Mouse (Mus musculus) left cerebral cortex, adult 9 months (tissue): ENCODE data around the gene Gcnt1.

Experiments
- DNase-seq, 2 experiments: peaks; one replicate each; pipeline ENCODE4 v3.0.0; 2022; ENCODE audit warnings: low spot score in 2 of 2

The Gcnt1 gene

GRCm38 (mm10) chr19:17323689-17324241 lies 48.9 kb downstream of the Gcnt1 start:
- DNase-seq = no peak

GRCm38 (mm10) chr19:17323006-17323688 lies 49.5 kb downstream of the Gcnt1 start:
- no peak for DNase-seq

GRCm38 (mm10) chr19:17319770-17320169 lies 52.9 kb downstream of the Gcnt1 start:
- no peak for DNase-seq

DNA sequence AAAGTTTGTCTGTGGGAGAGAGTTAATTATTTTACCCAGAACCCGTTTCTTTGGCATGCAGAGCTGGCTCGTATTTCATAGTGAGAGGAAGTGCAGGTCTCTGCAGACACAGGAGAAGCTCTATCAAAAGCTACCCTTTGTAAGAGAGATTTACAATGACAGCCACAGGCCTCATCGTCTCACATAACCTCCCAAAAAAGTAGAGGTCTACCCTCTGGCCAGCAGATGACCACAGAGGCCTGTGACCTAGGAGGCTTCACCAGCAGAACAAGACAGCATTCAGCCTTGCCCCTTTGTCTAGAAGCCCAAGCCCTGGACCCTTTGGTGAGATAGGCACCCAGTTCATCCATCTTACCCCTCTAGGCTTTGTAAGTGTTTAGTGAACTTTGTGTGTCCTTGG lies 53.9 kb downstream of the Gcnt1 start:
- DNase-seq = no peak

- DNase-seq = no peak
These were observed 56.2 kb downstream of the Gcnt1 start for GRCm38 (mm10) chr19:17316311-17317003.

DNA sequence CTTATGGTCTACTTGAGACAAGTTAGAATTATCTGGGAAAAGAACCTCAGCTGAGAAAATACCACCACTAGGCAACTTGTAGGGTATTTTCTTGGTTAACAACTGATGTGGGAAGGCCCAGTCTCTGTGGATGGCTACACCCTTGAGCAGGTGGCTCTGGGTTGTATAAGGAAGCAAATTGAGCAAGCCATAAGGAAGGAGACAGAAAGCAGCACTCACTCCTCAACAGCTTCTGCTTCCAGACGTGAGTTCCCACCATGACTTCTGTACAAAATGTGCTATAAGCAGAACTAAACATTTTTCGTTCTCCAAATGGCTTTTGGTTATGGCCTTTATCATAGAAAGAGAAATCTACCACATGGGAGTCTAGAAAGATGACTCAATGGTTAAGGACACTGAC lies 58.2 kb downstream of the Gcnt1 start:
- no peak for DNase-seq

DNA sequence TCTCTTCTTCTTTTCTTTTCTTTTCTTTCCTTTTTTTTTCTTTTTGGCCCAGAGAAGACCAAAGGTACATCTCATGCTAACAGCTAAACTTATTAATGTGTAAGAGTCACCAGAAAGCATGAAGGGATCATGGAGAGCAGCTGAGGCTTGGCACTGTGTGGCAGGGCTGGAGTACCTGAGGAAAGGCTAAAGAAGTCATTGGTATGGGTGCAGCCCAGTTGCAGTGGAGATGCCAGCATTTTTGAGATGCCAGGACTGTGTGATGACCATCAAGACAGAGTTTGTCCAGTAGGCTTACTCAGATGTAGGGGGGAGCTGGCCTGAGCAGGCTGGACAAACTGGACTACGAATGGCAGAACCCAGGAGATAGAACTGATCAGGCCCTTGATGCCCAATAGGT lies 58.9 kb downstream of the Gcnt1 start:
- DNase-seq = no peak

DNA sequence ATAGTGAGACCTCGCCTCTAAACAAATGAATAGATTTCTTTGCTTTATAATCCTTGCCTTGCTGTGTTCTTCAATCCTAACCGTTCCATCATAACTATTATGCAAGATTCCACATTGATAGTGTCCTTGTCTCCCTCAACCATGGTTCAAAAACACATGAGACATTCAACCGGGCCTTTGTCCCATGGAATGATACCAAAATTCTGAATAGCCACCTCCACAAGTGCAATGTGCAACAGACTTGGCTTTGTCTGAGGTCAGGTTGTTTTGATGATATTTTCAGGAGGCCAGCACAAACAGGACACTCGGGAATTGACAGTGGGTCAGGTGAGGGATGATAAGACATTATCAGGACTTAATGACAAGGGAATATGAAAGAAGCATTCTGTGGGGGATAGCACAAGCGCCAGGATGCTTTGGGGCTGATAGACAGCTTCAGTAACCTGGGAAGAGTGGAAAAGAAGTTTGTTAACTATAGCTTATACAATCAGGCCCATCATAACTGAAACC lies 59.9 kb downstream of the Gcnt1 start:
- no peak for DNase-seq

DNA sequence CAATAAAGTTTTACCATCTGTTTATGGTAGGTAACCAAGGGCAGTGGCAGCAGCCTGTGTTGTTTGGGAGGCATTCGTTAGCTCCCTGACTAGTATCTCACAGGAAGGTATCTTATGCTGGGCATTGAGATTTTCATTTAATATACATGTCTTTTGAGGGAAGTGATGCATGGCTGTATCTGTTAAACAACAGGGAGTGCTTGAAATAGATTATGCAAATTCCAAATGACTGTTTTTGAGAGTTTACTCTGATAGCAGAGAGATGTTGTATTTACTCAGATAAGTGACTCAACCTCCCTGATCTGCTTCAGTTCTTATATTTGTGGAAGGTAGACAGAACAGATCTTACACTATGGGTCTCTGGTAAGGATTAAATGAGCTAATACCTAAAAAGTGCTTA lies 61.1 kb downstream of the Gcnt1 start:
- no peak for DNase-seq

GRCm38 (mm10) chr19:17311031-17311430 lies 61.6 kb downstream of the Gcnt1 start:
- DNase-seq = no peak

- no peak for DNase-seq
These were observed 76.6 kb downstream of the Gcnt1 start for GRCm38 (mm10) chr19:17296081-17296480.

- no peak for DNase-seq
These were observed 77.4 kb downstream of the Gcnt1 start for GRCm38 (mm10) chr19:17295211-17295766.

GRCm38 (mm10) chr19:17294136-17294535 lies 78.5 kb downstream of the Gcnt1 start:
- no peak for DNase-seq

DNA sequence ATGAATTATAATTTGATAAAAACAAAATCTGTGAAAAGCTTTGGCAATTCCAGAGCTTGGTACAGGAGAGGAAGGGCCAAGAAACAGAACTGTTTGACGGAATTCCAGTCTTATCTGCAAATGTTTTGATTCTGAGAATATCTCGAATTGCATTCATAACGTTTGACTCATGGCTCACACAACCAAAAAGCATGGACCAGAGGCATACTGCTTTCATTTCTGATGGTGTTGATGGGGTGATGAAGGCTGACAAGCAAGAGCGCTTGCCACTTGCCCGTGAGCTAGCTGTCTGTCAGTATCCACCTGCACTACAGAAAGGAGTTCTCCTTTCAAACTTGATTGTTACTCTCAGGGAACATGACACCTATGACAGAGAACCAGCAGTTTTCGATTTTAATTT lies 83.1 kb downstream of the Gcnt1 start:
- DNase-seq = no peak

- no peak for DNase-seq
These were observed 86.6 kb downstream of the Gcnt1 start for GRCm38 (mm10) chr19:17286004-17286403.

DNA sequence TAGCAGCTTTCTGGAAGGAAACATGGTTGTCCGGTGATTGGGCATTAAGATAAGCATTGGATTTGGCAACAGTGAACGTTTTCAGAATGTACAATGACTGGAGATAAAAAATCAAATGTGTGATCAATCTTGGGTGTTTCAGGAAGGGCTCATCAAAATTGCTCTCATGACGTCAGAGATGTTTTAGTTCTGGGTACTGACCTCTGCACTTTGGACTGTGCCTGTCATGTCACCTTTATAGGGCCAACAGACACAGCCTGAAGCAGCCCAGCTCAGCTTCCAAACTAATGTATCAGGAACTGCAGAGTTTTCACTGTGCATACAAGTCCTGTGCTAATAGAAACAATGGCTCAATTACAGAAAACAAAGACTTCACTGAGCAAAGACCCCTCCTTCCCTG lies 89.3 kb downstream of the Gcnt1 start:
- no peak for DNase-seq

DNA sequence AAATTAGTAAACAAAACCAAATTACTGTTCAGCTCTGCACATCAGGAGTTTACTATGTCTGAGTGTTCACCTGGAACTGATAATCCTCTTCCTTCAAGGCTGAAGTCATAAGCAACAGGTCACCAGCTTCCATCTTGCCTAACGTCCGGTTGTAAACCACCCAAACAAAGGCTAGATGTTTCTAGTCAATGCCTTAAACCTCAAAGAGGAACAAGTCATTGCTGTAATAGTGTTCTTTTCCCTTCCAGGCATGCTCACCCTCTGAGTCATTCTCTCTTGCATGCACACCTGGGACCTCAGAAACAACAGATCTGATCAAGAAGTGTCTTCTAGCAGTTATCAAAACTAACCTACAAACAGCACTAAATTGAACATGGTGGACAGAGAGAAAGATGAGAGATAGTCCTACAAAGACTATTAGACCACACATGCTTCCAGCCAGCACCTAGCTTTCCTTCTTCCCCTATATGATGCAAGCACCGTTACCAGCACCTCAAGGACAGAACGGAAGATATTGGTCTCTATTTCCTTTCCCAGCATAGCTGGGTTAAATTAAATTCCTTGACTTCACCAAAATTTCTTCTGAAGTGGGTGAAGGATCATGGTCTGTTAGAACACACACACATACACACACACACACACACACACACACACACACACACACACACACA lies 94.1 kb downstream of the Gcnt1 start:
- DNase-seq = no peak
